Mouse (Mus musculus) embryonic fibroblast, embryonic 13.5 days (primary cell): Measurements from ENCODE around the gene Napsa. TPM values are rescaled to one million over a fixed set of nuclear protein-coding genes. Genes with fewer than 3 reads are reported as not detected.

Experiments
- H3K27ac ChIP-seq: 2 replicates; pipeline ENCODE4 v1.5.1; 2012; ENCODE audit warnings: low read length, control low read depth, inconsistent platforms; ENCODE audit not compliant: insufficient read depth
- H3K4me1 ChIP-seq: 2 replicates; pipeline ENCODE4 v1.6.1; 2011; ENCODE audit warnings: low read length; ENCODE audit not compliant: control insufficient read depth, insufficient read depth
- H3K4me3 ChIP-seq: 2 replicates; pipeline ENCODE4 v1.5.1; 2011; ENCODE audit warnings: mild to moderate bottlenecking, control low read depth, low read length; ENCODE audit not compliant: insufficient read depth
- CTCF ChIP-seq: IDR thresholded peaks from 2 replicates; pipeline ENCODE4 v1.5.1; 2011; ENCODE audit warnings: mild to moderate bottlenecking, control low read depth, low read length, moderate library complexity, borderline replicate concordance; ENCODE audit not compliant: insufficient read depth
- POLR2A ChIP-seq: IDR thresholded peaks from 2 replicates; pipeline ENCODE4 v1.6.1; 2011; ENCODE audit warnings: low read depth, mild to moderate bottlenecking, control low read depth, low read length, moderate library complexity
- polyA plus RNA-seq: library from polyadenylated mRNA; stranded (reverse); fragments of >200 nt; gene quantifications from 2 replicates; pipeline ENCODE4 v1.2.4, GENCODE M21; 2011; ENCODE audit warnings: low read depth; ENCODE audit not compliant: missing spikeins, insufficient read length

Napsa gene
- polyA plus RNA-seq, result not detected in 2 replicates

DNA sequence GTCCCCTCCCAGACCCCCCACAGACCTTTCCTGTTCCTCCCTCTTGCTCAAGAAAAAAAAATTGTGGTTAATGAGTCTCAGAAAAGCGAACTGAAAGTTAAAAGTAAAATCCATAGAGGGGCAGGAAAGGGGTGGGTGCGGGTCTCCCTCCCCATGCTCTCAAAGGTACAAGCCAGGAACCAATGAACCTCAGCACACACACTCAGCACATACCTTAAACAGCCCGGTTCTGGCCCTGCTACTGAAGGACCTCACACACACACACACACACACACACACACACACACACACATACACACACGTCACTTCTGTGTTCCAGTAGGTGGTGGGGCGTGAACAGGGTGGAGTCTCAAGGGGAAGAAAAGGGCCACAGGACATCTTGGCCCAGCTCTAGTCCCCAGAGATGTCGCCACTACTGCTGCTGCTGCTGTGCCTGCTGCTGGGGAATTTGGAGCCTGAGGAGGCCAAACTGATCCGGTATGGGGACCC, at the start of gene Napsa:
TSS of gene Napsa (plus strand) at position 168 of the 489 bp plus-strand sequence.
- TF ChIP-seq POLR2A, result no peak
- no peak for TF ChIP-seq CTCF
- Histone ChIP-seq H3K27ac (no peak within 1 kb of the TSS), H3K4me1 (no peaks in the 10 kb centered on the region), H3K4me3 (no peak within 1 kb of the TSS)

GRCm38 (mm10) chr7:44523056-44523455, 49.1 kb upstream of the Napsa start:
- H3K4me1 ChIP-seq, result 0 out of 2 replicates have a peak, but pooled peaks cover 5% of the 10 kb centered on the region
- H3K27ac ChIP-seq, result no peak overlapping the region
- H3K4me3 ChIP-seq, result no peak overlapping the region
- TF ChIP-seq POLR2A (no peak), CTCF (no peak)

- H3K4me3 ChIP-seq, result no peak within 1 kb of the TSS
- 0 out of 2 replicates have a peak, but pooled peaks cover 5% of the 10 kb centered on the region for H3K4me1 ChIP-seq
- TF ChIP-seq POLR2A (no peak), CTCF (no peak)
- no peak within 1 kb of the TSS for H3K27ac ChIP-seq
Measured at GRCm38 (mm10) chr7:44524502-44524901, 47.7 kb upstream of the Napsa start, which contains the start of gene Mybpc2. Gene Mybpc2, minus strand, starts transcription at chr7:44524656.

DNA sequence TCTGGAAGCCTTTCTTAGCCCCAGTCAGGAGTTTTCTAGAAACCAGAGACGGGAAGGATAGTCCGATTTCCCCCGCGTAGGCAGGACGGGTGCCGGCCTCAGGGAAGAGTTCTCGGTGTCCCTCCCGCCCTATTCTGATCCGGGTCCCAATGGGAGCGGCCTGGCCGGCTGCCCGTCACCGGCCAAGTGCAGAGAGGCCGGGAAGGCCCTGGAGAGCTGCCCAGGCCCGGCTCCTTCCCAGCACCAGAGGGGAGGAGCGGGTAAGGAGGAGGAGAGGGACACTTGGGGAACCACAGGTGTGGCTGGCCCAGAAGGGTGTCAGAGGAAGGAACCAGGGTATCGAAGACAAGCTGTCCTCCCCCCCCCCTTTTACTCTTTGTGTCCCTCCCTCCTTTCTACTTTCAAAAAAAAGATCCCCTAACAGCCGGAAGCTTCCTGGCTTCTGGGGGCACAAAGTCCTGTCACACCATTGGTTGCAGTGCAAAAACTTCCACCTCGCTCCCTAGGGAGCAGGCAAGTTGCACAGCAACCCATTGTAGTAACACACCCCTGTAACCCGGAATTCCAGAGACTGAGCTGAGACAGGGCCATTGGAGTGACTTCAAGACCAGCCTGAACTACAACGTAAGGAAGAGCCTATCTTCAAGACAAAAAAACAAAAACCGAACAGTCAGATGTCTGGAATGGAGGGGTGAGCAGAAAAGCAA, 46.9 kb upstream of the Napsa start:
- no peak overlapping the region for H3K27ac ChIP-seq

DNA sequence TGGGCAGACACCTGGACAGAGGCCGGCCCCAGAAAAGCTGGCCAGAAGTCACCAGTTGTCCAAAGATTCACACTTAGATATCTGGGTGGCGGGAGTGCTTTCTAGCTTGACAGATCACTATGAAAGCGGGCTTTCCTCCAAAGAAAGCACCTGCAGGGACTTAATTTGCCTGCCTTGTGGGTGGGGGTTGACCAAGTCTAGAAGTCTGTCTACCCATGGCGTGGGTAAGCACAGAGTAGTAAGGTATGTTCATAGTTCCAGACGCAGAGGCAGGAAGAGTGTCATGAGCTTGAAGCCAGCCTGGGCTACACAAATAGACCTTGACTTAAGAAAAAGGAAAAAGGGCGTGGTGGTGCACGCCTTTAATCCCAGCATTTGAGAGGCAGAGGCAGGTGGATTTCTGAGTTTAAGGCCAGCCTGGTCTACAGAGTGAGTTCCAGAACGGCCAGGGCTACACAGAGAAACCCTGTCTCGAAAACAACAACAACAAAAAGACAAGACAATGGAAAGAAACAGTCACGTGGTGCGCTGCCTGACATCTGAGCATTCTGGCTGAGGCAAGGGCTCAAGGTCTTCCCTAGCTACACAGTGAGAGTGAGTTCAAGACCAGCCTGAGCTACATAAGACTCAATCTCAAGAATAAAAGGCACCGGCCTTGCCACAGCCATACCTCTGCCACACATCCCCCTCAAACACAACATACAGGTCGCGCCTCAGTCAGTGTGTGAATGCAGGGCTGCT, 45.6 kb upstream of the Napsa start:
- TF ChIP-seq CTCF (no peak), POLR2A (no peak)
- no peak overlapping the region for H3K27ac ChIP-seq
- 0 out of 2 replicates have a peak, but pooled peaks cover 5% of the 10 kb centered on the region for H3K4me1 ChIP-seq
- no peak overlapping the region for H3K4me3 ChIP-seq

More for the DNA sequence above, 46.9 kb upstream of the Napsa start:
- H3K4me3 ChIP-seq, result no peak overlapping the region
- H3K4me1 ChIP-seq, result 0 out of 2 replicates have a peak, but pooled peaks cover 5% of the 10 kb centered on the region
- TF ChIP-seq CTCF, result no peak
- no peak for TF ChIP-seq POLR2A

- 0 out of 2 replicates have a peak, but pooled peaks cover 5% of the 10 kb centered on the region for H3K4me1 ChIP-seq
- H3K27ac ChIP-seq, result no peak overlapping the region
- TF ChIP-seq POLR2A, result peak; percentile 23; the same call in 1 of the 2 replicates
- peak; percentile 71; the same call in 1 of the 2 replicates for TF ChIP-seq CTCF
- peak overlapping the region; percentile 14 for H3K4me3 ChIP-seq
Measured at GRCm38 (mm10) chr7:44527483-44528398, 44.4 kb upstream of the Napsa start.

- H3K4me3 ChIP-seq, result no peak overlapping the region
- no peak for TF ChIP-seq CTCF
- TF ChIP-seq POLR2A, result no peak
- H3K27ac ChIP-seq, result no peak overlapping the region
- H3K4me1 ChIP-seq, result 0 out of 2 replicates have a peak, but pooled peaks cover 5% of the 10 kb centered on the region
Measured at GRCm38 (mm10) chr7:44529518-44529917, 42.7 kb upstream of the Napsa start.

DNA sequence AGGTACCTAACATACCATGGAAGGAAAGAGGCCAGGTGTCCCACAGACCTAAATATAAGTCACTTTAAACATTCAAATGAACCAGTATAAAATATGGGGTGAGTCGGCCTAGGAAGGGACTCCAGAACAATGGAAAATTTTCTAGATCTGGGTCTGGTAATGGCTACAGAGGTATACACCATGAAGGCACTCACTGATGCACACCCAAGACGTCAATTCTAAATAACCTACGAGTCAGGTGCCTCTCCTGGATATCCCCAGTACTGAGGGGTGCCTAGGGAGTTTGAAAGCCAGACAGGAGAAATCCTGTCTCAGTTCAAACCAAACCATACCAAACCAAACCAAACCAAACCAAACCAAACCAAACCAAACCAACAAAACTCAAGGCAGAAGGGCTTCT, 41.7 kb upstream of the Napsa start:
- Histone ChIP-seq H3K4me1 (0 out of 2 replicates have a peak, but pooled peaks cover under 1% of the 10 kb centered on the region), H3K27ac (no peak overlapping the region), H3K4me3 (no peak overlapping the region)
- TF ChIP-seq CTCF (no peak), POLR2A (no peak)

GRCm38 (mm10) chr7:44531207-44531606, 41.0 kb upstream of the Napsa start:
- H3K4me1 ChIP-seq, result no peaks in the 10 kb centered on the region
- no peak overlapping the region for H3K4me3 ChIP-seq
- TF ChIP-seq CTCF (no peak), POLR2A (no peak)
- no peak overlapping the region for H3K27ac ChIP-seq
